Mouse (Mus musculus): ENCODE measurements around the gene Olfr933. TPM values are rescaled to one million over a fixed set of nuclear protein-coding genes. Genes with fewer than 3 reads are reported as not detected.

Olfr933 gene
- not detected in 2 replicates for polyA plus RNA-seq (2015; fragmentation: Nextera tagmentation; extraction: Ambion mirVana)

DNA sequence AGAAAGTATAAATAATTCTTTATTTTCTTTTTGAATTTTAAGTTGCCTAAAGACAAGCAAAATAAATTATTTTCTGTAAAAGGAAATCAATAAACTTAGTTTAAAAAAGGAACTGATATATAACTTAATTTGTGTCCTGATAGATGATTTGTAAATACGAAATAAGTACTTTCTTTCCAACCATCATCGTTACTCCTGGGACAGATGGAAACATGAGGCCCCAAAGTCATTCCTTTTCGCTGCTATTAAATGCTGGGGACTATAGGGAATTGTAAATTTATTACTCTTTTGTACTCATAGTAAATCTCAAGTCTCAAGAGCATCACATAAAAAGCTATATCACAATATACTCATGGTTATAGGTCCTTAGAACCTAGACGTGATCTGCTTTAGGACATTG, at the start of gene Olfr933:
Gene Olfr933 (plus strand): TSS at position 301 of the 400 bp plus-strand sequence.
- Histone ChIP-seq H3K4me1 (no peaks in the 10 kb centered on the region), H3K36me3 (no peaks in the 10 kb centered on the region), H3K27ac (replicated peaks) (no peak within 1 kb of the TSS), H3K9ac (replicated peaks) (no peak within 1 kb of the TSS), H3K4me3 (replicated peaks) (no peak within 1 kb of the TSS), H3K9me3 (replicated peaks) (no peaks in the 10 kb centered on the region), H3K4me2 (no peak within 1 kb of the TSS), H3K27me3 (replicated peaks) (no peaks in the 10 kb centered on the region)
- 67% methylated on average over 4 of the region's 4 CpGs for WGBS
- no peak for ATAC-seq (ENCODE audit: low FRiP score)

DNA sequence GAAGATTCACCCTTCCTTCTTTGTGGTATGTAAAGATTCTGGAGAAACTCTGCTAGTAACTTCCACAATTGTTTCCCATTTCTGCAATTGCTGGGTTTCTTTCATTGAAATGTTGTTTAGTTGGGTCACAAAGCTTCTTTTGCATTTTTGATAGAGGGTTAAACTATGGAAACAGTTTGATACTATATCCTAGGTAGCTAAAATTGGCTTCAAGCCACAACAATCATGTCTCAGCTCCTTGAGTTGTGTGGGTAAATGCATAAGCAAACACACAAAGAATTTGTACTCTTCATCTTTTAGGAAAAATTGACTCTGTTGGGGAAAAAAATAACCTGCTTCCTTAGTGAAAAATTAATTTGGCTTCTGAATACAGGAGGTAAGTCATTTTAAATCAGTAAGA, 42.6 kb upstream of the Olfr933 start, which contains the start of gene Olfr930:
Gene Olfr930 (plus strand): TSS at position 301 of the 400 bp plus-strand sequence.
- Histone ChIP-seq H3K9ac (replicated peaks) (no peak within 1 kb of the TSS), H3K27ac (replicated peaks) (no peak within 1 kb of the TSS), H3K4me3 (replicated peaks) (no peak within 1 kb of the TSS), H3K4me2 (no peak within 1 kb of the TSS), H3K36me3 (no peaks in the 10 kb centered on the region), H3K9me3 (replicated peaks) (no peaks in the 10 kb centered on the region), H3K27me3 (replicated peaks) (no peaks in the 10 kb centered on the region), H3K4me1 (no peaks in the 10 kb centered on the region)
- no peak for ATAC-seq (ENCODE audit: low FRiP score)

DNA sequence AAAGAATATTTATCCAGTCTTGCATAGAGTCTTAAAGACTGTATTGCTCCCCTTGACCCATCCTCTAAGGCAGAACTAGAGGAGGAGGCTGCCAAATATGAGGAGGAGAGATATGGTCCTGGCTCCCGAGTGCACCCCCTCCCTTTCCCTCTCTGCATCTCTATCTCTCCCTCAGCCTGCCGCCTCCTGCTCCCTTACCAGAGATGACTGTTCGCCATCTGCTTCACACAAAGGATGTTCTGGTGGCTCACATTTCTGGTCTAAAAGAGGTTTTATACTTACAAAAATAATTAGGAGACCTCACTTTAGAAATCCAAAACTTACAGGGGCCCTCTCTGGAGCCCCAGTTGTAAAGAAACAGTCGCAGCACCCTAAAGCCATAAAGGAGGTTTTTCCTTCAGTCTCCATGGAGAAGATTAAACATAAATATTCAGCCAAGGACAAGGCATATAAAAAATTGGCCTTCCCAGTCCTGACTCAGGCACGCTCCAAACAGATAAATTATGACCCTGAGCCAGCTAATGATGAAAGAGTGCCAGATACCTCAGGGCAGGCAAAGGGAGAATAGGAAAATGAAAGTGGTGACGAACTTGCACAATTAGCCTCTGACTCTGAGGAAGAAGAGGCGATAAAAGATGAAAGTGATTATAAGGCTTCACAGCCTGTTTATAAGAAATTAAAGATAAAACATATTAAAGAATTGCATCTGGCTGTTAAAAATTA, 18.6 kb upstream of the Olfr933 start:
- no peak overlapping the region for H3K27ac ChIP-seq (replicated peaks)
- no peak for ATAC-seq (ENCODE audit: low FRiP score)
- no peaks in the 10 kb centered on the region for H3K9me3 ChIP-seq (replicated peaks)
- H3K4me1 ChIP-seq: no peaks in the 10 kb centered on the region
- no peaks in the 10 kb centered on the region for H3K27me3 ChIP-seq (replicated peaks)
- WGBS: 54% methylated on average over 7 of the region's 7 CpGs
- no peak overlapping the region for H3K9ac ChIP-seq (replicated peaks)
- no peak overlapping the region for H3K4me2 ChIP-seq
- H3K36me3 ChIP-seq: no peaks in the 10 kb centered on the region
- no peak overlapping the region for H3K4me3 ChIP-seq (replicated peaks)

DNA sequence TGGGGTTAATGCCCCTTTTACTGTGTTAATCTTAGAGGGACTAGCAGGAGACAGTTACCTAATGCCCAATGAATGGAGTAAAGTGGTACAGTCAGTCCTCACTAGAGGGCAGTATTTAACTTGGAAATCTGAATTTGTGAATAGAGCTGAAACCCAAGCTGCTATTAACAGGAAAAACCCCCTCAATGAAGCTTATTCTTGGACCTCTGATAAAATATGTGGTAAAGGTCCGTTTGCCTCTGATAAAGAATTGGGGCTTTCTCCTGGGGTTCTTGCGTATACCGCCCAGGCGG, 18.0 kb upstream of the Olfr933 start:
- Histone ChIP-seq H3K27ac (replicated peaks) (no peak overlapping the region), H3K36me3 (no peaks in the 10 kb centered on the region), H3K4me1 (no peaks in the 10 kb centered on the region), H3K9me3 (replicated peaks) (no peaks in the 10 kb centered on the region), H3K4me3 (replicated peaks) (no peak overlapping the region), H3K4me2 (no peak overlapping the region), H3K9ac (replicated peaks) (no peak overlapping the region), H3K27me3 (replicated peaks) (no peaks in the 10 kb centered on the region)
- ATAC-seq (ENCODE audit: low FRiP score): no peak
- WGBS: 88% methylated on average over 4 of the region's 4 CpGs

DNA sequence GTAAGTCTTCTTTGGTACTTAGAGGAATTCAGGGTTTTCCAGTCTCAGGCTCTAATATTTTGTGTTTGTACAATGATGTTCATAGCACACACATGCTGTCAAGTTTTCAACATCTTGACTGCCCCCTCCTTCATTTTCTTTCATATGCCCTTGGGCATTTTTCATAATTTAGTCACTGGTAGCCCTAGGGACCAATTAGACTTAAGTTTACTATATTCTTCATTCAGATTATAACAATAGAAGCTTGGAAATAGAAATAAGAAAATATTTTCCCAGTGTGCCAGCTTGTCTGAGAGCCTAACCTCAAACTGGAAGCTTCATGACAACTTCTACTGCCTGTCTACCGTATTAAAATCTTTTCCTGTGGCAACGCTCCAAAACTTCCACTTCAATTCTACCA, 16.1 kb downstream of the Olfr933 start, which contains the start of gene Olfr934:
Gene Olfr934 (minus strand): TSS at position 101 of the 400 bp plus-strand sequence.
- ATAC-seq (ENCODE audit: low FRiP score): no peak
- Histone ChIP-seq H3K9me3 (replicated peaks) (no peaks in the 10 kb centered on the region), H3K9ac (replicated peaks) (no peak within 1 kb of the TSS), H3K4me1 (no peaks in the 10 kb centered on the region), H3K27me3 (replicated peaks) (no peaks in the 10 kb centered on the region), H3K27ac (replicated peaks) (no peak within 1 kb of the TSS), H3K4me3 (replicated peaks) (no peak within 1 kb of the TSS), H3K36me3 (no peaks in the 10 kb centered on the region), H3K4me2 (no peak within 1 kb of the TSS)
- 96% methylated on average over 2 of the region's 2 CpGs for WGBS

DNA sequence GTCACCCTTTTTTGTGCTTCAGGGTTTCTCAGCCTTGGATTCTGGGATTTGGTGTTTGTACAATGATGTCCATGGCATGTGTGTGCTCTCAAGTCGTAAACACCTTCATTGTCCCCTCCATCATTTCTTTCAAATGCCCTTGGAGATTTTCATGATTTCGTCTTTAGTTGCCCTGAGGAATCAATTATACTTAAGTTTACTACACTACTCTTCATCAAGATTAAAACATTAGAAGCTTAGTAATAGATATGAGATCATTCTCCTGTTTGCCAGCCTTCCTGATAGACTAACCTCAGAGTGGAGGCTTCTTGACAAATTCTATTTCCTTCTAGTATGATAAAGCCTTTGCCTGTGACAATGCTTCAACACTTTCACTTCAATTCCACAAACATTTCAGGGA, 27.5 kb downstream of the Olfr933 start, which contains the start of gene Olfr935:
Gene Olfr935 (minus strand): TSS at position 101 of the 400 bp plus-strand sequence.
- Histone ChIP-seq H3K4me2 (no peak within 1 kb of the TSS), H3K4me3 (replicated peaks) (no peak within 1 kb of the TSS), H3K27me3 (replicated peaks) (no peaks in the 10 kb centered on the region), H3K9me3 (replicated peaks) (no peaks in the 10 kb centered on the region), H3K4me1 (no peaks in the 10 kb centered on the region), H3K36me3 (no peaks in the 10 kb centered on the region), H3K9ac (replicated peaks) (no peak within 1 kb of the TSS), H3K27ac (replicated peaks) (no peak within 1 kb of the TSS)
- WGBS: 83% methylated on average over 2 of the region's 2 CpGs
- no peak for ATAC-seq (ENCODE audit: low FRiP score)

DNA sequence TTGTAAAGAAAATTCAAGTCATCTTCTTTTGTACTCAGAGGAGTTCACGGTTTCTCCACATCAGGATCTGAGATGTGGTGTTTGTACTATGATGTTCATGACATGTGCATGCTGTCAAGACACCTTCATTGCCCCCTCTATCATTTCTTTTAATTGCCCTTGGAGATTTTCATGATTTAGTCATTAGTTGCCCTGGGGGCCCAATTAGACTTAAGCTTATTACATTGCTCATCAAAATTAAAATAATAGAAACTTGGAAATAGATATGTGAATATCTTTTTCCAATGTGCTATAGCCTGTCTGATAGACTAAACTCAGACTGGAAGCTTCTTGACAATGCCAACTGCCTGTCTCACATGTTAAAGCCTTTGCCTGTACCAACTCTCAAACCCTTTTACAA, 51.2 kb downstream of the Olfr933 start, which contains the start of gene Olfr146:
Gene Olfr146 (minus strand): TSS at position 101 of the 400 bp plus-strand sequence.
- no peak within 1 kb of the TSS for H3K9ac ChIP-seq (replicated peaks)
- no peak within 1 kb of the TSS for H3K4me2 ChIP-seq
- 74% methylated on average over 1 of the region's 1 CpGs for WGBS
- no peak within 1 kb of the TSS for H3K4me3 ChIP-seq (replicated peaks)
- no peaks in the 10 kb centered on the region for H3K27me3 ChIP-seq (replicated peaks)
- H3K9me3 ChIP-seq (replicated peaks): no peaks in the 10 kb centered on the region
- H3K4me1 ChIP-seq: no peaks in the 10 kb centered on the region
- no peaks in the 10 kb centered on the region for H3K36me3 ChIP-seq
- H3K27ac ChIP-seq (replicated peaks): no peak within 1 kb of the TSS
- no peak for ATAC-seq (ENCODE audit: low FRiP score)

Other genes with a start within 250 kb of the Olfr933 start
- gene Olfr920, start 220.0 kb upstream of the Olfr933 start, polyA plus RNA-seq (2015; fragmentation: Nextera tagmentation; extraction: Ambion mirVana): not detected in 2 replicates
- gene Olfr921, start 199.2 kb upstream of the Olfr933 start, polyA plus RNA-seq (2015; fragmentation: Nextera tagmentation; extraction: Ambion mirVana): not detected in 2 replicates
- not detected in 2 replicates for gene Olfr922, start 157.7 kb upstream of the Olfr933 start, polyA plus RNA-seq (2015; fragmentation: Nextera tagmentation; extraction: Ambion mirVana)
- not detected in 2 replicates for gene Olfr923, start 145.8 kb upstream of the Olfr933 start, polyA plus RNA-seq (2015; fragmentation: Nextera tagmentation; extraction: Ambion mirVana)
- not detected in 2 replicates for gene Olfr924, start 127.9 kb upstream of the Olfr933 start, polyA plus RNA-seq (2015; fragmentation: Nextera tagmentation; extraction: Ambion mirVana)
- not detected in 2 replicates for gene Olfr26, start 117.3 kb upstream of the Olfr933 start, polyA plus RNA-seq (2015; fragmentation: Nextera tagmentation; extraction: Ambion mirVana)
- not detected in 2 replicates for gene Olfr926, start 95.2 kb upstream of the Olfr933 start, polyA plus RNA-seq (2015; fragmentation: Nextera tagmentation; extraction: Ambion mirVana)
- gene Olfr930, start 42.5 kb upstream of the Olfr933 start, polyA plus RNA-seq (2015; fragmentation: Nextera tagmentation; extraction: Ambion mirVana): not detected in 2 replicates
- not detected in 2 replicates for gene Olfr934, start 16.0 kb downstream of the Olfr933 start, polyA plus RNA-seq (2015; fragmentation: Nextera tagmentation; extraction: Ambion mirVana)
- gene Olfr935, start 27.4 kb downstream of the Olfr933 start, polyA plus RNA-seq (2015; fragmentation: Nextera tagmentation; extraction: Ambion mirVana): not detected in 2 replicates
- gene Olfr146, start 51.1 kb downstream of the Olfr933 start, polyA plus RNA-seq (2015; fragmentation: Nextera tagmentation; extraction: Ambion mirVana): not detected in 2 replicates
- gene Olfr937, start 92.6 kb downstream of the Olfr933 start, polyA plus RNA-seq (2015; fragmentation: Nextera tagmentation; extraction: Ambion mirVana): not detected in 2 replicates
- not detected in 2 replicates for gene Olfr938, start 106.6 kb downstream of the Olfr933 start, polyA plus RNA-seq (2015; fragmentation: Nextera tagmentation; extraction: Ambion mirVana)
- not detected in 2 replicates for gene Olfr27, start 155.8 kb downstream of the Olfr933 start, polyA plus RNA-seq (2015; fragmentation: Nextera tagmentation; extraction: Ambion mirVana)
- gene Olfr943, start 194.0 kb downstream of the Olfr933 start, polyA plus RNA-seq (2015; fragmentation: Nextera tagmentation; extraction: Ambion mirVana): not detected in 2 replicates
- gene Olfr944, start 229.6 kb downstream of the Olfr933 start, polyA plus RNA-seq (2015; fragmentation: Nextera tagmentation; extraction: Ambion mirVana): not detected in 2 replicates